23 mouse cellular contexts compared by ENCODE assay signal in the genomic region with DNA sequence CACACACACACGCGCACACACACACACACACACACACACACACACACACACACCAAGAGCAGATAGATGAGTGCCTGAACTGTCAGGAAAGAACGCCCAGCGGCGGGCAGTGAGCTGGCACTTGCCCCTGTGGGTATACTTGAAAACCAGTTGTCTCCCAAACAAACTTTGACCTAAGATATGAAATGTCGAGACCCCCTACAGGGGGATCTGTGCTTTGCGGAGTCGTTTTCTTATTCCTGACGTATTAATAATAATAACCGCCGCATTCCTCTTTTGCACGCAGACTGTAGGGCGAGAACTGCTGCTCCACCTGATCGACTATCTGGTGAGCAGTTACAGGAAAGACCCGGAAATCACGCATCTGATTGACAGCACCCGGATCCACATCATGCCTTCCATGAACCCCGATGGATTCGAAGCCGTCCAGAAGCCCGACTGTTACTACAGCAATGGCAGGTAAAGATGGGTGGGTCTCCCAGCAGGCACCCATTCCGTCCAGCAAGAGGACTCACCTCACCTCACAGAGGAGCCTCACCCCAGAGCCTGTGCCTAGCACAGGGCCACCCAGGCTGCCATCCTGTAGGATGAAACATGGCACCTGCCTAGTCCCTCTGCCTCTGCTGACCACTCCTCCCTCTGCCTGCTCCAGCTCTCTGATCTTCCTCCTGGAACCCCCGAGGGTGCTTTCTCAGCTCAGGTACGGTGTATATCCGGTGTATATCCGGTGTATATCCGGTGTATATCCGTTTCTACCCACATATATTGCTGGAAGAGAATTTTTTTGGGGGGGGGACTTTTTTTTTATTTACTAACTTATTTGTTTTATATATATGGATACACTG. TPM values are rescaled to one million over a fixed set of nuclear protein-coding genes. Genes with fewer than 3 reads are reported as not detected.
DNase-seq lines count a peak whose midpoint lies in the region; ATAC-seq and TF ChIP-seq lines count a peak whose summit lies in the region.
"Had no signal": no experiment of that assay in that cellular context is flagged by ENCODE, and none has a peak within 500 bp of the region (broad histone marks: within the 10 kb centered on the region; RNA-seq: fewer than 3 reads in every experiment).

No protein-coding gene starts in this region.

- no peaks in the 10 kb centered on the region for H3K79me2 ChIP-seq in heart, adult 2 months (replicated peaks; ENCODE audit: control insufficient read depth, insufficient read depth, low read length)

- H3K27me3 ChIP-seq in midbrain, embryonic 13.5 days = peaks cover 6% of the 10 kb centered on the region; the same call in 1 of the 2 replicates
- H3K27me3 ChIP-seq in midbrain, embryonic 14.5 days (ENCODE audit: control insufficient read depth, insufficient read depth, low read length) = no peaks in the 10 kb centered on the region
- no peaks in the 10 kb centered on the region for H3K27me3 ChIP-seq in limb, embryonic 12.5 days
- no peaks in the 10 kb centered on the region for H3K27me3 ChIP-seq in heart, adult 2 months (ENCODE audit: control insufficient read depth, insufficient read depth, low read length)
- H3K27me3 ChIP-seq: embryonic facial prominence, embryonic 13.5 days; embryonic facial prominence, embryonic 15.5 days had no signal

- 96% methylated on average over 28 of the region's 28 CpGs for WGBS in midbrain, embryonic 13.5 days
- WGBS in midbrain, embryonic 14.5 days = 93% methylated on average over 28 of the region's 28 CpGs
- WGBS in limb, embryonic 12.5 days = 93% methylated on average over 28 of the region's 28 CpGs
- WGBS in heart, adult 2 months = 92% methylated on average over 28 of the region's 28 CpGs

- no peaks in the 10 kb centered on the region for H3K4me1 ChIP-seq in midbrain, embryonic 13.5 days (replicated peaks)
- no peaks in the 10 kb centered on the region; the same call in 1 of the 2 replicates for H3K4me1 ChIP-seq in midbrain, embryonic 14.5 days (ENCODE audit: control insufficient read depth, insufficient read depth, low read length)
- peaks cover 55% of the 10 kb centered on the region for H3K4me1 ChIP-seq in limb, embryonic 12.5 days (replicated peaks)
- H3K4me1 ChIP-seq in heart, adult 2 months (ENCODE audit: control insufficient read depth, insufficient read depth, low read length) = no peaks in the 10 kb centered on the region

- H3K27ac ChIP-seq in midbrain, embryonic 13.5 days = no peak overlapping the region
- no peak overlapping the region for H3K27ac ChIP-seq in midbrain, embryonic 14.5 days (replicated peaks; ENCODE audit: low read depth, low read length)
- 0 out of 2 replicates have a peak overlapping the region, but pooled peaks have one; percentile 92 for H3K27ac ChIP-seq in limb, embryonic 12.5 days
- no peak overlapping the region for H3K27ac ChIP-seq in heart, adult 2 months
- H3K27ac ChIP-seq: embryonic facial prominence, embryonic 15.5 days; forebrain, embryonic 10.5 days; forebrain, embryonic 12.5 days had no signal

- no peaks in the 10 kb centered on the region for H3K9me3 ChIP-seq in midbrain, embryonic 13.5 days
- H3K9me3 ChIP-seq in midbrain, embryonic 14.5 days (ENCODE audit: control insufficient read depth, low read length) = no peaks in the 10 kb centered on the region
- H3K9me3 ChIP-seq in limb, embryonic 12.5 days = no peaks in the 10 kb centered on the region
- H3K9me3 ChIP-seq: embryonic facial prominence, embryonic 13.5 days; embryonic facial prominence, embryonic 15.5 days; forebrain, embryonic 10.5 days; forebrain, embryonic 12.5 days had no signal

- ATAC-seq in midbrain, embryonic 13.5 days = 0 out of 2 replicates have a peak, but pooled peaks have one; percentile 27
- no peak for ATAC-seq in midbrain, embryonic 14.5 days (ENCODE audit: low FRiP score, low TSS enrichment)
- ATAC-seq in limb, embryonic 12.5 days (ENCODE audit: insufficient number of reproducible peaks, insufficient read depth, low FRiP score, low TSS enrichment, low read depth) = no peak
- ATAC-seq: forebrain, embryonic 14.5 days; forebrain, embryonic 16.5 days had no signal

- TF ChIP-seq POLR2A in heart, adult 2 months (IDR thresholded peaks at IDR 0.05; ENCODE audit: insufficient read depth, low read depth, low read length) = no peak

- intact Hi-C loops in heart, adult 2 months (cut with DNase I) = no loop called here

- H3K4me2 ChIP-seq in midbrain, embryonic 13.5 days (replicated peaks) = no peak overlapping the region
- H3K4me2 ChIP-seq in midbrain, embryonic 14.5 days (ENCODE audit: low read length) = no peak overlapping the region
- H3K4me2 ChIP-seq in limb, embryonic 12.5 days = no peak overlapping the region
- H3K4me2 ChIP-seq: embryonic facial prominence, embryonic 13.5 days; embryonic facial prominence, embryonic 15.5 days; forebrain, embryonic 12.5 days had no signal

- no peak for DNase-seq in midbrain, embryonic 14.5 days
- DNase-seq in adipocyte (ENCODE audit: low spot score) = peak; percentile 95
- no peak for DNase-seq in heart, adult 2 months
- DNase-seq in cerebellum, adult 11 months = no peak
- DNase-seq: adrenal gland, adult 8-10 months; adrenal gland, postnatal 14 days; adrenal gland, postnatal 36 days; B cell, adult 2 months; cerebellum, adult 18-20 months; cerebellum, adult 8-10 months; cerebellum, adult 9-11 months; cerebellum, postnatal 14 days; cerebellum, postnatal 36 days; embryo, embryonic 11 days had no signal

- H3K4me3 ChIP-seq in midbrain, embryonic 13.5 days (replicated peaks) = no peak overlapping the region
- H3K4me3 ChIP-seq in midbrain, embryonic 14.5 days (replicated peaks; ENCODE audit: low read depth, low read length) = no peak overlapping the region
- no peak overlapping the region for H3K4me3 ChIP-seq in limb, embryonic 12.5 days (replicated peaks)
- no peak overlapping the region for H3K4me3 ChIP-seq in heart, adult 2 months
- H3K4me3 ChIP-seq: embryonic facial prominence, embryonic 13.5 days; embryonic facial prominence, embryonic 15.5 days; erythroblast, embryonic 14.5 days; forebrain, embryonic 10.5 days; forebrain, embryonic 12.5 days had no signal

- no peak for TF ChIP-seq CTCF in heart, adult 2 months (IDR thresholded peaks at IDR 0.05)

- no peak for TF ChIP-seq EP300 in heart, adult 2 months (IDR thresholded peaks at IDR 0.05; ENCODE audit: insufficient read depth, low read depth, low read length)

- H3K36me3 ChIP-seq in midbrain, embryonic 13.5 days = no peaks in the 10 kb centered on the region
- no peaks in the 10 kb centered on the region for H3K36me3 ChIP-seq in midbrain, embryonic 14.5 days (ENCODE audit: control insufficient read depth, insufficient read depth, low read length)
- H3K36me3 ChIP-seq in limb, embryonic 12.5 days = no peaks in the 10 kb centered on the region
- H3K36me3 ChIP-seq in heart, adult 2 months (ENCODE audit: control insufficient read depth, insufficient read depth, low read length) = no peaks in the 10 kb centered on the region
- H3K36me3 ChIP-seq: embryonic facial prominence, embryonic 13.5 days; embryonic facial prominence, embryonic 15.5 days; forebrain, embryonic 10.5 days; forebrain, embryonic 12.5 days had no signal

- no peak overlapping the region for H3K9ac ChIP-seq in midbrain, embryonic 13.5 days (replicated peaks)
- H3K9ac ChIP-seq in midbrain, embryonic 14.5 days (replicated peaks; ENCODE audit: low read length) = no peak overlapping the region
- no peak overlapping the region for H3K9ac ChIP-seq in limb, embryonic 12.5 days (replicated peaks)
- no peak overlapping the region for H3K9ac ChIP-seq in heart, adult 2 months (ENCODE audit: low read depth, low read length)
- H3K9ac ChIP-seq: embryonic facial prominence, embryonic 13.5 days; embryonic facial prominence, embryonic 15.5 days; forebrain, embryonic 12.5 days had no signal

RNA-seq across cellular contexts. Expression of a gene that starts 38.6 kb away (rescaled TPM):
- 3.3 and 5.7 TPM in 2 replicates for polyA plus RNA-seq in midbrain, embryonic 13.5 days (2015; fragmentation: Nextera tagmentation; extraction: Ambion mirVana)
- polyA plus RNA-seq in midbrain, embryonic 14.5 days (2014; fragmentation: Nextera tagmentation; extraction: Ambion mirVana) = 3.9 and 5.4 TPM in 2 replicates
- polyA plus RNA-seq in limb, embryonic 12.5 days (2016; fragmentation: Nextera tagmentation; extraction: Ambion mirVana) = 30.0 and 35.3 TPM in 2 replicates
- 1 to 10 TPM; 2.8 to 4.0 TPM for total RNA-seq in heart, adult 2 months (2021)
- 3.5 and 6.6 TPM in 2 replicates for polyA plus RNA-seq in heart, adult 2 months (2012; rRNA removed)
- polyA plus RNA-seq: erythroblast, embryonic 14.5 days had no signal

RNA-seq across cellular contexts. Expression of a gene that starts 42.7 kb away (rescaled TPM):
- 65.5 and 67.5 TPM in 2 replicates for polyA plus RNA-seq in midbrain, embryonic 13.5 days (2015; fragmentation: Nextera tagmentation; extraction: Ambion mirVana)
- polyA plus RNA-seq in midbrain, embryonic 14.5 days (2014; fragmentation: Nextera tagmentation; extraction: Ambion mirVana) = 49.0 and 57.3 TPM in 2 replicates
- polyA plus RNA-seq in limb, embryonic 12.5 days (2016; fragmentation: Nextera tagmentation; extraction: Ambion mirVana) = 57.9 and 59.7 TPM in 2 replicates
- 10 to 100 TPM; 50.1 to 51.8 TPM for total RNA-seq in heart, adult 2 months (2021)
- polyA plus RNA-seq in heart, adult 2 months (2012; rRNA removed) = 24.5 and 36.2 TPM in 2 replicates
